Mouse (Mus musculus): ENCODE data around the gene Olfr1329. TPM values are rescaled to one million over a fixed set of nuclear protein-coding genes. Genes with fewer than 3 reads are reported as not detected.

Olfr1329 gene
- polyA plus RNA-seq, 1 experiment from 2014 or later: not detected

Other genes starting within 250 kb of the Olfr1329 start
- 0.05 TPM in 1 of 2 replicates, not detected in the other for gene Olfr1342, start 224.7 kb downstream of the Olfr1329 start, polyA plus RNA-seq (2015; fragmentation: Nextera tagmentation; extraction: Ambion mirVana)
- gene Olfr1341, start 213.9 kb downstream of the Olfr1329 start, polyA plus RNA-seq (2015; fragmentation: Nextera tagmentation; extraction: Ambion mirVana): not detected in 2 replicates
- gene Olfr1340, start 197.3 kb downstream of the Olfr1329 start, polyA plus RNA-seq (2015; fragmentation: Nextera tagmentation; extraction: Ambion mirVana): not detected in 2 replicates
- gene Olfr1339, start 185.3 kb downstream of the Olfr1329 start, polyA plus RNA-seq (2015; fragmentation: Nextera tagmentation; extraction: Ambion mirVana): not detected in 2 replicates
- gene Olfr1338, start 158.7 kb downstream of the Olfr1329 start, polyA plus RNA-seq (2015; fragmentation: Nextera tagmentation; extraction: Ambion mirVana): not detected in 2 replicates
- not detected in 2 replicates for gene Olfr1337, start 134.9 kb downstream of the Olfr1329 start, polyA plus RNA-seq (2015; fragmentation: Nextera tagmentation; extraction: Ambion mirVana)
- gene Olfr1335, start 107.5 kb downstream of the Olfr1329 start, polyA plus RNA-seq (2015; fragmentation: Nextera tagmentation; extraction: Ambion mirVana): not detected in 2 replicates
- gene Olfr1333, start 81.2 kb downstream of the Olfr1329 start, polyA plus RNA-seq (2015; fragmentation: Nextera tagmentation; extraction: Ambion mirVana): not detected in 2 replicates
- not detected in 2 replicates for gene Olfr1331, start 52.8 kb downstream of the Olfr1329 start, polyA plus RNA-seq (2015; fragmentation: Nextera tagmentation; extraction: Ambion mirVana)
- gene Olfr1330, start 28.9 kb downstream of the Olfr1329 start, polyA plus RNA-seq (2015; fragmentation: Nextera tagmentation; extraction: Ambion mirVana): 0.09 and 0.22 TPM in 2 replicates
- not detected in 2 replicates for gene Olfr1328, start 21.1 kb upstream of the Olfr1329 start, polyA plus RNA-seq (2015; fragmentation: Nextera tagmentation; extraction: Ambion mirVana)
- gene Lao1, start 44.1 kb upstream of the Olfr1329 start, polyA plus RNA-seq (2015; fragmentation: Nextera tagmentation; extraction: Ambion mirVana): not detected in 2 replicates
- 129 and 136 TPM in 2 replicates for gene Slc2a1, start 191.2 kb upstream of the Olfr1329 start, polyA plus RNA-seq (2015; fragmentation: Nextera tagmentation; extraction: Ambion mirVana)

Data from heart, embryonic 16.5 days (tissue).